ENCODE assay signal across 11 mouse cellular contexts in genomic region chr11:45027076-45027475, GRCm38 (mm10).
DNase-seq lines count a peak whose midpoint lies in the region; ATAC-seq and TF ChIP-seq lines count a peak whose summit lies in the region.
"Had no signal": no experiment of that assay in that cellular context is flagged by ENCODE, and none has a peak within 500 bp of the region (broad histone marks: within the 10 kb centered on the region; RNA-seq: fewer than 3 reads in every experiment).

No protein-coding gene starts in this region.

- H3K9me3 ChIP-seq in lung, embryonic 14.5 days (ENCODE audit: low read depth, low read length), result no peaks in the 10 kb centered on the region
- no peaks in the 10 kb centered on the region for H3K9me3 ChIP-seq in limb, embryonic 14.5 days (ENCODE audit: control insufficient read depth, low read length)
- no peaks in the 10 kb centered on the region for H3K9me3 ChIP-seq in neural tube, embryonic 15.5 days (replicated peaks)

- no peak for TF ChIP-seq CTCF in lung, embryonic 14.5 days (IDR thresholded peaks at IDR 0.05; ENCODE audit: low read depth)
- no peak for TF ChIP-seq CTCF in lung, adult 2 months (IDR thresholded peaks at IDR 0.05; ENCODE audit: insufficient read depth, low read length)
- no peak for TF ChIP-seq CTCF in left cerebral cortex, adult 2 months (IDR thresholded peaks at IDR 0.05)

- no peak overlapping the region for H3K4me3 ChIP-seq in lung, embryonic 14.5 days (ENCODE audit: low read depth, low read length)
- H3K4me3 ChIP-seq in lung, adult 2 months (replicated peaks; ENCODE audit: extremely low read depth, low read depth, low read length), result no peak overlapping the region
- no peak overlapping the region for H3K4me3 ChIP-seq in limb, embryonic 14.5 days (replicated peaks; ENCODE audit: low read length)
- H3K4me3 ChIP-seq in neural tube, embryonic 15.5 days (replicated peaks), result no peak overlapping the region
- H3K4me3 ChIP-seq in left cerebral cortex, adult 2 months, result no peak overlapping the region

- H3K9ac ChIP-seq in lung, embryonic 14.5 days, result no peak overlapping the region
- 0 out of 2 replicates have a peak overlapping the region, but pooled peaks have one; percentile 5 for H3K9ac ChIP-seq in limb, embryonic 14.5 days (ENCODE audit: low read depth, low read length, severe bottlenecking)
- no peak overlapping the region for H3K9ac ChIP-seq in neural tube, embryonic 15.5 days (replicated peaks)

- no peaks in the 10 kb centered on the region for H3K27me3 ChIP-seq in lung, embryonic 14.5 days (ENCODE audit: insufficient read depth, low read length)
- H3K27me3 ChIP-seq in limb, embryonic 14.5 days (ENCODE audit: control insufficient read depth, insufficient read depth, low read length), result no peaks in the 10 kb centered on the region
- no peaks in the 10 kb centered on the region for H3K27me3 ChIP-seq in neural tube, embryonic 15.5 days (replicated peaks)

- H3K27ac ChIP-seq in lung, embryonic 14.5 days (ENCODE audit: low read depth), result no peak overlapping the region
- H3K27ac ChIP-seq in limb, embryonic 14.5 days (replicated peaks; ENCODE audit: low read depth, low read length), result no peak overlapping the region
- peak overlapping the region; percentile 43 for H3K27ac ChIP-seq in neural tube, embryonic 15.5 days (replicated peaks)
- no peak overlapping the region for H3K27ac ChIP-seq in left cerebral cortex, adult 2 months

- no peak for TF ChIP-seq POLR2A in lung, adult 2 months (IDR thresholded peaks at IDR 0.05; ENCODE audit: borderline replicate concordance, extremely low read depth, low read depth, low read length)
- TF ChIP-seq POLR2A in limb, embryonic 14.5 days (IDR thresholded peaks at IDR 0.05; ENCODE audit: borderline replicate concordance, extremely low read depth, insufficient read depth, insufficient read length), result no peak

- no peaks in the 10 kb centered on the region for H3K4me1 ChIP-seq in lung, embryonic 14.5 days (ENCODE audit: insufficient read depth)
- no peaks in the 10 kb centered on the region for H3K4me1 ChIP-seq in lung, adult 2 months (ENCODE audit: control insufficient read depth, insufficient read depth, low read length)
- H3K4me1 ChIP-seq in limb, embryonic 14.5 days (ENCODE audit: control insufficient read depth, insufficient read depth, low read length), result peaks cover 20% of the 10 kb centered on the region
- peaks cover 14% of the 10 kb centered on the region for H3K4me1 ChIP-seq in neural tube, embryonic 15.5 days

- no peaks in the 10 kb centered on the region for H3K36me3 ChIP-seq in lung, embryonic 14.5 days (ENCODE audit: insufficient read depth)
- H3K36me3 ChIP-seq in limb, embryonic 14.5 days (ENCODE audit: control insufficient read depth, insufficient read depth, low read length), result no peaks in the 10 kb centered on the region
- H3K36me3 ChIP-seq in neural tube, embryonic 15.5 days, result no peaks in the 10 kb centered on the region

- intact Hi-C loops in left cerebral cortex, adult 2 months (cut with DNase I), result no loop called here

- 51% methylated on average over 7 of the region's 7 CpGs for WGBS in lung, embryonic 14.5 days
- WGBS in lung, adult 2 months, result 65% methylated on average over 7 of the region's 7 CpGs
- 57% methylated on average over 7 of the region's 7 CpGs for WGBS in limb, embryonic 14.5 days
- 36% methylated on average over 7 of the region's 7 CpGs for WGBS in neural tube, embryonic 15.5 days

- ATAC-seq in lung, embryonic 14.5 days (ENCODE audit: insufficient read depth), result no peak
- no peak for ATAC-seq in limb, embryonic 14.5 days (ENCODE audit: low FRiP score, low read depth)
- peak; percentile 65; the same call in 1 of the 2 replicates for ATAC-seq in neural tube, embryonic 15.5 days (ENCODE audit: low FRiP score)

- H3K4me2 ChIP-seq in lung, embryonic 14.5 days, result peak overlapping the region; percentile 14; the same call in 1 of the 2 replicates
- no peak overlapping the region for H3K4me2 ChIP-seq in limb, embryonic 14.5 days (replicated peaks; ENCODE audit: low read depth, low read length, severe bottlenecking)
- peak overlapping the region; percentile 30; the same call in 1 of the 2 replicates for H3K4me2 ChIP-seq in neural tube, embryonic 15.5 days

- peak; percentile 4 for DNase-seq in embryo, embryonic 11 days
- DNase-seq in embryo, embryonic 10.5 days (ENCODE audit: low spot score), result no peak
- no peak for DNase-seq in lung, embryonic 14.5 days
- DNase-seq in lung, adult 2 months, result no peak
- DNase-seq in limb, embryonic 14.5 days (ENCODE audit: low spot score), result no peak
- no peak for DNase-seq in left cerebral cortex, adult 2 months (ENCODE audit: extremely low spot score in 1 of 2, low spot score in 2 of 2)
- no peak for DNase-seq in gastrocnemius, adult 8-10 months (ENCODE audit: low spot score in 2 of 2)
- DNase-seq: gastrocnemius, postnatal 14 days; kidney, adult 18-20 months; lung, postnatal 4 days had no signal
